Mouse (Mus musculus) Muller cell, postnatal 12 days (primary cell): ENCODE data around the gene Defb43.

ENCODE experiments used
- DNase-seq: peaks from one replicate; pipeline ENCODE4 v3.0.0-alpha.2; 2015; ENCODE audit errors: inconsistent ontology term

Defb43 gene

DNA sequence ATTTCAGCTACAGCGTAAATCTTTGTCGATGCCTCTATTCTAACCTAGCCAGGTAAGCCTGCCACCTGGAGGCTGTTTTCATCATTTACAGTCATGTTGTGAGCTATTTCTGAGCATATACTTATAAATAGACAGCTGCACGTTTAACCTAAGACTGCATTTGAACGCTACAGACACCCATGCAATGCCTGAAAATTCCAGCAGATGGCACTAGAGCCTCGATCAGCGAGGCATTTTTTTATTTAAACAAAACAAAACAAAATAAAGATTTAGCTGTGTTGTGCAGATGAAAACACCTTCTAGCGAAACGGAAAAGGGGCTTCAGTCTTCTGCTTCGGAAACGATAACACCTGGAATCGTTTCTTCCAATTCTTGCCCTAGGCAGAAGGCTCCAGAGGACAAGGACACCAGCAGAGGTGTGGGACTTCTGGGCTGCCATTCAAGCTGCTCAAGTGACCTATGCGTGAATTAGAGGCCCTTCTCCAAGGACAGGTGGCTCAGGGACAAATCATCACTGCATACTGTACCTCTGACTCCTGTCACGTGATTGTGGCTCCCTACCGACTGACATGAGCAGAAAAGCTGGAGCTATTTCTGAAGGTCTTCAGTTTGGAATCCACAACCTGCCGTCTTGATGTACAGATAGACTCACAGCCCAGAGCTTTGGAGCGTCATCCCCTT is 55.2 kb downstream of the Defb43 start:
- no peak for DNase-seq
